Mouse (Mus musculus) duodenum, adult 2 months (tissue): ENCODE measurements around the gene Krtap31-2. TPM values are rescaled to one million over a fixed set of nuclear protein-coding genes. Genes with fewer than 3 reads are reported as not detected.

Source experiments
- polyA plus RNA-seq: library from polyadenylated mRNA; depleted of rRNA; stranded (reverse); fragments of >200 nt; gene quantifications from 2 replicates; pipeline ENCODE4 v1.2.3, GENCODE M21; 2012; ENCODE audit warnings: low replicate concordance; rRNA removed

Gene Krtap31-2
- not detected in 2 replicates for polyA plus RNA-seq

GRCm38 (mm10) chr11:99935991-99936390, at the start of gene Krtap31-2:
Gene Krtap31-2 (plus strand): TSS chr11:99936291.

GRCm38 (mm10) chr11:99907620-99908019, 28.5 kb upstream of the Krtap31-2 start, which contains the start of gene Krtap31-1:
Gene Krtap31-1 (plus strand): TSS chr11:99907920.

GRCm38 (mm10) chr11:99914451-99914850, 21.6 kb upstream of the Krtap31-2 start, which contains the start of gene Gm11565:
Gene Gm11565 (plus strand): TSS chr11:99914751.

GRCm38 (mm10) chr11:99948175-99948574, 12.1 kb downstream of the Krtap31-2 start, which contains the start of gene Krtap9-5:
Gene Krtap9-5 (plus strand): TSS chr11:99948475.

GRCm38 (mm10) chr11:99978953-99979352, 42.9 kb downstream of the Krtap31-2 start, which contains the start of gene Krtap29-1:
Gene Krtap29-1 (minus strand): TSS chr11:99979053.

GRCm38 (mm10) chr11:99986180-99986647, 50.1 kb downstream of the Krtap31-2 start, which contains the start of gene Krtap16-1:
Gene Krtap16-1 (minus strand): TSS chr11:99986597.

Other genes with a start within 250 kb of the Krtap31-2 start
- not detected in 2 replicates for gene Gm14190, start 245.6 kb upstream of the Krtap31-2 start, polyA plus RNA-seq
- gene Gm14180, start 202.0 kb upstream of the Krtap31-2 start, polyA plus RNA-seq: not detected in 2 replicates
- not detected in 2 replicates for gene Gm11595, start 163.4 kb upstream of the Krtap31-2 start, polyA plus RNA-seq
- gene Krtap4-8, start 155.6 kb upstream of the Krtap31-2 start, polyA plus RNA-seq: not detected in 2 replicates
- not detected in 2 replicates for gene Krtap4-9, start 151.1 kb upstream of the Krtap31-2 start, polyA plus RNA-seq
- gene Gm11596, start 142.8 kb upstream of the Krtap31-2 start, polyA plus RNA-seq: not detected in 2 replicates
- not detected in 2 replicates for gene Gm11569, start 137.4 kb upstream of the Krtap31-2 start, polyA plus RNA-seq
- gene Gm11554, start 131.8 kb upstream of the Krtap31-2 start, polyA plus RNA-seq: not detected in 2 replicates
- not detected in 2 replicates for gene Krtap4-13, start 126.4 kb upstream of the Krtap31-2 start, polyA plus RNA-seq
- not detected in 2 replicates for gene Gm11564, start 120.6 kb upstream of the Krtap31-2 start, polyA plus RNA-seq
- not detected in 2 replicates for gene 2300003K06Rik, start 98.2 kb upstream of the Krtap31-2 start, polyA plus RNA-seq
- 1.4 TPM in 1 of 2 replicates, not detected in the other for gene Krtap4-16, start 84.7 kb upstream of the Krtap31-2 start, polyA plus RNA-seq
- gene Gm11568, start 78.4 kb upstream of the Krtap31-2 start, polyA plus RNA-seq: not detected in 2 replicates
- gene Gm11559, start 71.8 kb upstream of the Krtap31-2 start, polyA plus RNA-seq: not detected in 2 replicates
- gene Krtap9-1, start 62.9 kb upstream of the Krtap31-2 start, polyA plus RNA-seq: not detected in 2 replicates
- gene Gm11567, start 57.1 kb upstream of the Krtap31-2 start, polyA plus RNA-seq: not detected in 2 replicates
- gene Krtap31-1, start 28.4 kb upstream of the Krtap31-2 start, polyA plus RNA-seq: not detected in 2 replicates
- gene Gm11565, start 21.5 kb upstream of the Krtap31-2 start, polyA plus RNA-seq: not detected in 2 replicates
- not detected in 2 replicates for gene Krtap9-5, start 12.2 kb downstream of the Krtap31-2 start, polyA plus RNA-seq
- gene Krtap29-1, start 42.8 kb downstream of the Krtap31-2 start, polyA plus RNA-seq: not detected in 2 replicates
- gene Krtap16-1, start 50.3 kb downstream of the Krtap31-2 start, polyA plus RNA-seq: not detected in 2 replicates
- gene Krtap17-1, start 57.7 kb downstream of the Krtap31-2 start, polyA plus RNA-seq: not detected in 2 replicates
- not detected in 2 replicates for gene Krt33a, start 79.9 kb downstream of the Krtap31-2 start, polyA plus RNA-seq
- not detected in 2 replicates for gene Krt33b, start 93.6 kb downstream of the Krtap31-2 start, polyA plus RNA-seq
- gene Krt34, start 105.3 kb downstream of the Krtap31-2 start, polyA plus RNA-seq: not detected in 2 replicates
- gene Krt31, start 114.3 kb downstream of the Krtap31-2 start, polyA plus RNA-seq: 0.09 and 0.17 TPM in 2 replicates
- gene Krt32, start 151.9 kb downstream of the Krtap31-2 start, polyA plus RNA-seq: 0.18 TPM in 1 of 2 replicates, not detected in the other
- not detected in 2 replicates for gene Krt35, start 159.9 kb downstream of the Krtap31-2 start, polyA plus RNA-seq
- 0.11 TPM in 1 of 2 replicates, not detected in the other for gene Krt36, start 169.3 kb downstream of the Krtap31-2 start, polyA plus RNA-seq
- gene Krt13, start 185.3 kb downstream of the Krtap31-2 start, polyA plus RNA-seq: 0.24 and 2.1 TPM in 2 replicates
- gene Krt15, start 199.6 kb downstream of the Krtap31-2 start, polyA plus RNA-seq: 0.12 and 0.37 TPM in 2 replicates
- 1,125 and 1,286 TPM in 2 replicates for gene Krt19, start 212.4 kb downstream of the Krtap31-2 start, polyA plus RNA-seq